Mouse (Mus musculus): ENCODE measurements around the gene Lmln. TPM values are rescaled to one million over a fixed set of nuclear protein-coding genes. Genes with fewer than 3 reads are reported as not detected.
"Not testable (repeated sequence)": the region's sequence is repeated elsewhere in the genome, so short reads cannot be mapped to it uniquely, and the experiment has no call there.

Gene Lmln
- polyA plus RNA-seq, 1 experiment = not detected

GRCm38 (mm10) chr16:33083996-33084395 lies 21.7 kb downstream of the Lmln start:
- WGBS = 88% methylated on average over 2 of the region's 2 CpGs
- TF ChIP-seq POLR2A (IDR thresholded peaks at IDR 0.05; ENCODE audit: insufficient read depth, low read depth, low read length) (no peak), CTCF (IDR thresholded peaks at IDR 0.05; ENCODE audit: insufficient read depth, low read depth, low read length) (no peak)
- Histone ChIP-seq H3K27ac (ENCODE audit: insufficient read depth, low read depth, low read length) (no peak overlapping the region), H3K4me3 (ENCODE audit: insufficient read depth, low read depth, low read length) (no peak overlapping the region), H3K4me1 (ENCODE audit: control insufficient read depth, insufficient read depth, low read length) (no peaks in the 10 kb centered on the region)

GRCm38 (mm10) chr16:33085666-33086065 lies 23.3 kb downstream of the Lmln start:
- Histone ChIP-seq H3K4me3 (ENCODE audit: insufficient read depth, low read depth, low read length) (no peak overlapping the region), H3K4me1 (ENCODE audit: control insufficient read depth, insufficient read depth, low read length) (no peaks in the 10 kb centered on the region), H3K27ac (ENCODE audit: insufficient read depth, low read depth, low read length) (no peak overlapping the region)
- TF ChIP-seq CTCF (IDR thresholded peaks at IDR 0.05; ENCODE audit: insufficient read depth, low read depth, low read length) (no peak), POLR2A (IDR thresholded peaks at IDR 0.05; ENCODE audit: insufficient read depth, low read depth, low read length) (no peak)
- WGBS = 67% methylated on average over 8 of the region's 8 CpGs

- no peak overlapping the region for H3K4me3 ChIP-seq (ENCODE audit: insufficient read depth, low read depth, low read length)
- 40% methylated on average over 4 of the region's 4 CpGs for WGBS
- no peak overlapping the region for H3K27ac ChIP-seq (ENCODE audit: insufficient read depth, low read depth, low read length)
- H3K4me1 ChIP-seq (ENCODE audit: control insufficient read depth, insufficient read depth, low read length) = peaks cover 3% of the 10 kb centered on the region; the same call in 1 of the 2 replicates
- TF ChIP-seq CTCF (IDR thresholded peaks at IDR 0.05; ENCODE audit: insufficient read depth, low read depth, low read length) = no peak
- TF ChIP-seq POLR2A (IDR thresholded peaks at IDR 0.05; ENCODE audit: insufficient read depth, low read depth, low read length) = no peak
Observed at GRCm38 (mm10) chr16:33113726-33114125, 51.4 kb downstream of the Lmln start.

GRCm38 (mm10) chr16:33123373-33123772 lies 61.1 kb downstream of the Lmln start:
- H3K4me3 ChIP-seq (ENCODE audit: insufficient read depth, low read depth, low read length) = no peak overlapping the region
- no peak for TF ChIP-seq CTCF (IDR thresholded peaks at IDR 0.05; ENCODE audit: insufficient read depth, low read depth, low read length)
- TF ChIP-seq POLR2A (IDR thresholded peaks at IDR 0.05; ENCODE audit: insufficient read depth, low read depth, low read length) = no peak
- H3K27ac ChIP-seq (ENCODE audit: insufficient read depth, low read depth, low read length) = no peak overlapping the region
- no peaks in the 10 kb centered on the region; the same call in 1 of the 2 replicates for H3K4me1 ChIP-seq (ENCODE audit: control insufficient read depth, insufficient read depth, low read length)
- WGBS = 80% methylated on average over 8 of the region's 8 CpGs

- H3K4me1 ChIP-seq (ENCODE audit: control insufficient read depth, insufficient read depth, low read length) = no peaks in the 10 kb centered on the region; the same call in 1 of the 2 replicates
- 76% methylated on average over 24 of the region's 24 CpGs for WGBS
- no peak overlapping the region for H3K27ac ChIP-seq (ENCODE audit: insufficient read depth, low read depth, low read length)
- TF ChIP-seq CTCF (IDR thresholded peaks at IDR 0.05; ENCODE audit: insufficient read depth, low read depth, low read length) (no peak), POLR2A (IDR thresholded peaks at IDR 0.05; ENCODE audit: insufficient read depth, low read depth, low read length) (no peak)
- no peak overlapping the region for H3K4me3 ChIP-seq (ENCODE audit: insufficient read depth, low read depth, low read length)
Observed at GRCm38 (mm10) chr16:33123938-33124820, 61.9 kb downstream of the Lmln start.

GRCm38 (mm10) chr16:33127052-33127451 lies 64.7 kb downstream of the Lmln start:
- H3K4me1 ChIP-seq (ENCODE audit: control insufficient read depth, insufficient read depth, low read length) = no peaks in the 10 kb centered on the region; the same call in 1 of the 2 replicates
- TF ChIP-seq CTCF (IDR thresholded peaks at IDR 0.05; ENCODE audit: insufficient read depth, low read depth, low read length) (no peak), POLR2A (IDR thresholded peaks at IDR 0.05; ENCODE audit: insufficient read depth, low read depth, low read length) (no peak)
- H3K4me3 ChIP-seq (ENCODE audit: insufficient read depth, low read depth, low read length) = no peak overlapping the region
- no peak overlapping the region for H3K27ac ChIP-seq (ENCODE audit: insufficient read depth, low read depth, low read length)
- 64% methylated on average over 6 of the region's 6 CpGs for WGBS

- Histone ChIP-seq H3K4me3 (ENCODE audit: insufficient read depth, low read depth, low read length) (no peak overlapping the region), H3K4me1 (ENCODE audit: control insufficient read depth, insufficient read depth, low read length) (no peaks in the 10 kb centered on the region), H3K27ac (ENCODE audit: insufficient read depth, low read depth, low read length) (no peak overlapping the region)
- 21% methylated on average over 4 of the region's 4 CpGs for WGBS
- TF ChIP-seq CTCF (IDR thresholded peaks at IDR 0.05; ENCODE audit: insufficient read depth, low read depth, low read length) (no peak), POLR2A (IDR thresholded peaks at IDR 0.05; ENCODE audit: insufficient read depth, low read depth, low read length) (no peak)
Observed at GRCm38 (mm10) chr16:33130731-33131130, 68.4 kb downstream of the Lmln start.

GRCm38 (mm10) chr16:33133186-33133585 lies 70.9 kb downstream of the Lmln start:
- WGBS = 83% methylated on average over 13 of the region's 13 CpGs
- Histone ChIP-seq H3K27ac (ENCODE audit: insufficient read depth, low read depth, low read length) (no peak overlapping the region), H3K4me1 (ENCODE audit: control insufficient read depth, insufficient read depth, low read length) (no peaks in the 10 kb centered on the region), H3K4me3 (ENCODE audit: insufficient read depth, low read depth, low read length) (no peak overlapping the region)
- TF ChIP-seq CTCF (IDR thresholded peaks at IDR 0.05; ENCODE audit: insufficient read depth, low read depth, low read length) = no peak
- TF ChIP-seq POLR2A (IDR thresholded peaks at IDR 0.05; ENCODE audit: insufficient read depth, low read depth, low read length) = no peak

- 72% methylated on average over 4 of the region's 4 CpGs for WGBS
- TF ChIP-seq CTCF (IDR thresholded peaks at IDR 0.05; ENCODE audit: insufficient read depth, low read depth, low read length) (no peak), POLR2A (IDR thresholded peaks at IDR 0.05; ENCODE audit: insufficient read depth, low read depth, low read length) (no peak)
Observed at GRCm38 (mm10) chr16:33135167-33135566, 72.8 kb downstream of the Lmln start.

GRCm38 (mm10) chr16:33139061-33139460 lies 76.7 kb downstream of the Lmln start:
- not testable (repeated sequence) for H3K27ac ChIP-seq (ENCODE audit: insufficient read depth, low read depth, low read length); H3K4me3 ChIP-seq (ENCODE audit: insufficient read depth, low read depth, low read length); H3K4me1 ChIP-seq (ENCODE audit: control insufficient read depth, insufficient read depth, low read length)
- WGBS = 85% methylated on average over 6 of the region's 7 CpGs

More at GRCm38 (mm10) chr16:33135167-33135566, 72.8 kb downstream of the Lmln start:
- Histone ChIP-seq H3K4me3 (ENCODE audit: insufficient read depth, low read depth, low read length) (no peak overlapping the region), H3K4me1 (ENCODE audit: control insufficient read depth, insufficient read depth, low read length) (no peaks in the 10 kb centered on the region), H3K27ac (ENCODE audit: insufficient read depth, low read depth, low read length) (no peak overlapping the region)

All from olfactory bulb, adult 2 months (tissue).